Mouse (Mus musculus) heart, embryonic 12.5 days (tissue): Measurements from ENCODE around the gene 4930453N24Rik. TPM values are rescaled to one million over a fixed set of nuclear protein-coding genes. Genes with fewer than 3 reads are reported as not detected.

Source experiments
- ATAC-seq: fragments of 200-750 bp; cut with Nextera tagmentation; 2 replicates; pipeline ENCODE4 v1.8.0; 2017; ENCODE audit warnings: moderate TSS enrichment, moderate library complexity; ENCODE audit not compliant: insufficient number of reproducible peaks, low FRiP score
- H3K27ac ChIP-seq: fragments of 300-500 bp; sonication (generic); 2 replicates; pipeline ENCODE4 v1.5.1; 2016; ENCODE audit warnings: mild to moderate bottlenecking, moderate library complexity; ENCODE audit not compliant: poor library complexity, severe bottlenecking
- H3K27me3 ChIP-seq: fragments of 300-500 bp; sonication (generic); replicated peaks from 2 replicates; pipeline ENCODE4 v1.6.1; 2016; ENCODE audit warnings: mild to moderate bottlenecking, moderate library complexity
- H3K36me3 ChIP-seq: fragments of 300-500 bp; sonication (generic); 2 replicates; pipeline ENCODE4 v1.6.1; 2016; ENCODE audit warnings: mild to moderate bottlenecking, moderate library complexity
- H3K4me1 ChIP-seq: fragments of 300-500 bp; sonication (generic); replicated peaks from 2 replicates; pipeline ENCODE4 v1.6.1; 2016; ENCODE audit warnings: mild to moderate bottlenecking
- H3K4me2 ChIP-seq: fragments of 300-500 bp; sonication (generic); 2 replicates; pipeline ENCODE4 v1.6.1; 2016; ENCODE audit warnings: mild to moderate bottlenecking, moderate library complexity
- H3K4me3 ChIP-seq: fragments of 300-500 bp; sonication (generic); 2 replicates; pipeline ENCODE4 v1.5.1; 2016; ENCODE audit warnings: mild to moderate bottlenecking
- H3K9ac ChIP-seq: fragments of 300-500 bp; sonication (generic); 2 replicates; pipeline ENCODE4 v1.6.1; 2016; ENCODE audit warnings: mild to moderate bottlenecking, moderate library complexity
- H3K9me3 ChIP-seq: fragments of 300-500 bp; sonication (generic); replicated peaks from 2 replicates; pipeline ENCODE4 v1.6.1; 2016; ENCODE audit warnings: mild to moderate bottlenecking, moderate library complexity
- WGBS: fragments of 180-500 bp; shearing (Covaris S2); methylation state at CpG from one replicate; pipeline ENCODE4 v1.1.7; 2016; 5-methylcytosine and 5-hydroxymethylcytosine counted together
- polyA plus RNA-seq: library from polyadenylated mRNA; unstranded; fragments of >200 nt; fragmentation: Nextera tagmentation; extraction: Ambion mirVana; gene quantifications from 2 replicates; pipeline ENCODE4 v1.2.1, GENCODE M21; 2016

The 4930453N24Rik gene
- polyA plus RNA-seq = 17.0 and 17.2 TPM in 2 replicates

- peak; percentile 94 for ATAC-seq
- H3K9me3 ChIP-seq = no peaks in the 10 kb centered on the region
- H3K9ac ChIP-seq = peak within 1 kb of the TSS; percentile 97
- 2% methylated on average over 72 of the region's 72 CpGs for WGBS
- H3K4me3 ChIP-seq = peak within 1 kb of the TSS; percentile 100
- H3K4me1 ChIP-seq = peaks cover 3% of the 10 kb centered on the region; the same call in 1 of the 2 replicates
- H3K27me3 ChIP-seq = no peaks in the 10 kb centered on the region; the same call in 1 of the 2 replicates
- peaks cover 16% of the 10 kb centered on the region for H3K36me3 ChIP-seq
- H3K27ac ChIP-seq = peak within 1 kb of the TSS; percentile 82
- peak within 1 kb of the TSS; percentile 68 for H3K4me2 ChIP-seq
Observed at GRCm38 (mm10) chr16:64770521-64771430, at the start of gene 4930453N24Rik. Gene 4930453N24Rik (minus strand): TSS chr16:64771161.

GRCm38 (mm10) chr16:64817094-64817765 lies 46.3 kb upstream of the 4930453N24Rik start:
- peaks cover 14% of the 10 kb centered on the region for H3K36me3 ChIP-seq
- WGBS = 90% methylated on average over 3 of the region's 3 CpGs
- H3K9me3 ChIP-seq = no peaks in the 10 kb centered on the region

GRCm38 (mm10) chr16:64803041-64803440 lies 32.1 kb upstream of the 4930453N24Rik start:
- no peak for ATAC-seq
- Histone ChIP-seq H3K4me1 (no peaks in the 10 kb centered on the region), H3K9me3 (no peaks in the 10 kb centered on the region), H3K4me2 (no peak overlapping the region), H3K36me3 (peaks cover 9% of the 10 kb centered on the region), H3K27ac (no peak overlapping the region), H3K9ac (no peak overlapping the region), H3K4me3 (no peak overlapping the region), H3K27me3 (no peaks in the 10 kb centered on the region)
- 91% methylated on average over 3 of the region's 3 CpGs for WGBS

More at GRCm38 (mm10) chr16:64817094-64817765, 46.3 kb upstream of the 4930453N24Rik start:
- no peaks in the 10 kb centered on the region for H3K27me3 ChIP-seq
- H3K9ac ChIP-seq = no peak overlapping the region
- no peak for ATAC-seq
- no peak overlapping the region for H3K27ac ChIP-seq
- H3K4me1 ChIP-seq = no peaks in the 10 kb centered on the region
- no peak overlapping the region for H3K4me2 ChIP-seq
- H3K4me3 ChIP-seq = no peak overlapping the region

- Histone ChIP-seq H3K9me3 (no peaks in the 10 kb centered on the region), H3K4me1 (no peaks in the 10 kb centered on the region), H3K27ac (no peak overlapping the region), H3K27me3 (no peaks in the 10 kb centered on the region), H3K4me2 (no peak overlapping the region), H3K4me3 (no peak overlapping the region), H3K9ac (no peak overlapping the region), H3K36me3 (peaks cover 9% of the 10 kb centered on the region)
- no peak for ATAC-seq
Observed at GRCm38 (mm10) chr16:64801638-64802037, 30.7 kb upstream of the 4930453N24Rik start.

- Histone ChIP-seq H3K4me1 (no peaks in the 10 kb centered on the region), H3K27ac (no peak overlapping the region), H3K4me2 (no peak overlapping the region), H3K4me3 (no peak overlapping the region), H3K9ac (no peak overlapping the region), H3K27me3 (no peaks in the 10 kb centered on the region), H3K9me3 (no peaks in the 10 kb centered on the region), H3K36me3 (peaks cover 4% of the 10 kb centered on the region)
- 91% methylated on average over 5 of the region's 5 CpGs for WGBS
- no peak for ATAC-seq
Observed at GRCm38 (mm10) chr16:64800393-64800792, 29.4 kb upstream of the 4930453N24Rik start.

GRCm38 (mm10) chr16:64794802-64795201 lies 23.8 kb upstream of the 4930453N24Rik start:
- 81% methylated on average over 2 of the region's 2 CpGs for WGBS
- no peak overlapping the region for H3K4me3 ChIP-seq
- no peak for ATAC-seq

GRCm38 (mm10) chr16:64789706-64790105 lies 18.7 kb upstream of the 4930453N24Rik start:
- H3K9me3 ChIP-seq = no peaks in the 10 kb centered on the region
- 91% methylated on average over 3 of the region's 3 CpGs for WGBS
- no peak overlapping the region for H3K27ac ChIP-seq
- no peaks in the 10 kb centered on the region for H3K4me1 ChIP-seq
- no peak for ATAC-seq
- H3K4me2 ChIP-seq = no peak overlapping the region
- no peak overlapping the region for H3K4me3 ChIP-seq
- peaks cover 21% of the 10 kb centered on the region for H3K36me3 ChIP-seq
- no peak overlapping the region for H3K9ac ChIP-seq
- H3K27me3 ChIP-seq = no peaks in the 10 kb centered on the region

More at GRCm38 (mm10) chr16:64794802-64795201, 23.8 kb upstream of the 4930453N24Rik start:
- Histone ChIP-seq H3K4me1 (no peaks in the 10 kb centered on the region), H3K9me3 (no peaks in the 10 kb centered on the region), H3K27me3 (no peaks in the 10 kb centered on the region), H3K4me2 (no peak overlapping the region), H3K9ac (no peak overlapping the region), H3K36me3 (peaks cover 2% of the 10 kb centered on the region; the same call in 1 of the 2 replicates), H3K27ac (no peak overlapping the region)

GRCm38 (mm10) chr16:64775516-64775915 lies 4.6 kb upstream of the 4930453N24Rik start:
- ATAC-seq = no peak
- no peaks in the 10 kb centered on the region for H3K4me1 ChIP-seq
- no peak overlapping the region for H3K27ac ChIP-seq
- no peaks in the 10 kb centered on the region; the same call in 1 of the 2 replicates for H3K27me3 ChIP-seq
- 71% methylated on average over 1 of the region's 1 CpGs for WGBS
- H3K36me3 ChIP-seq = peaks cover 5% of the 10 kb centered on the region; the same call in 1 of the 2 replicates
- no peak overlapping the region for H3K4me2 ChIP-seq
- H3K9ac ChIP-seq = no peak overlapping the region
- no peak overlapping the region for H3K4me3 ChIP-seq
- no peaks in the 10 kb centered on the region for H3K9me3 ChIP-seq

- H3K4me2 ChIP-seq = peak overlapping the region; percentile 68
- H3K9me3 ChIP-seq = no peaks in the 10 kb centered on the region
- peaks cover 3% of the 10 kb centered on the region; the same call in 1 of the 2 replicates for H3K4me1 ChIP-seq
- H3K9ac ChIP-seq = no peak overlapping the region
- 86% methylated on average over 2 of the region's 2 CpGs for WGBS
- H3K27ac ChIP-seq = no peak overlapping the region; the same call in 1 of the 2 replicates
- H3K36me3 ChIP-seq = peaks cover 10% of the 10 kb centered on the region
- ATAC-seq = no peak
- peak overlapping the region; percentile 100 for H3K4me3 ChIP-seq
- H3K27me3 ChIP-seq = no peaks in the 10 kb centered on the region; the same call in 1 of the 2 replicates
Observed at GRCm38 (mm10) chr16:64771431-64771818, 464 bp upstream of the 4930453N24Rik start.

- Histone ChIP-seq H3K36me3 (peaks cover 41% of the 10 kb centered on the region), H3K27ac (no peak overlapping the region), H3K9me3 (peaks cover 8% of the 10 kb centered on the region), H3K4me3 (no peak overlapping the region), H3K27me3 (no peaks in the 10 kb centered on the region), H3K4me2 (no peak overlapping the region), H3K9ac (no peak overlapping the region), H3K4me1 (peaks cover 3% of the 10 kb centered on the region; the same call in 1 of the 2 replicates)
- WGBS = 90% methylated on average over 8 of the region's 8 CpGs
- ATAC-seq = no peak
Observed at GRCm38 (mm10) chr16:64766696-64767300, 4.2 kb downstream of the 4930453N24Rik start.

GRCm38 (mm10) chr16:64759245-64759626 lies 11.7 kb downstream of the 4930453N24Rik start:
- no peak for ATAC-seq
- Histone ChIP-seq H3K27me3 (no peaks in the 10 kb centered on the region), H3K4me3 (no peak overlapping the region), H3K36me3 (peaks cover 20% of the 10 kb centered on the region), H3K9me3 (peaks cover 13% of the 10 kb centered on the region), H3K9ac (no peak overlapping the region), H3K27ac (no peak overlapping the region), H3K4me1 (peaks cover 15% of the 10 kb centered on the region), H3K4me2 (no peak overlapping the region)
- 81% methylated on average over 1 of the region's 1 CpGs for WGBS
